Mouse (Mus musculus) kidney, adult 2 months (tissue): ENCODE measurements around the gene Ppp1r32.

Experiments
- CTCF ChIP-seq: fragments of 200-500 bp; conservative IDR thresholded peaks from 2 replicates; pipeline ENCODE4 v1.5.1; 2011; ENCODE audit warnings: low read depth, mild to moderate bottlenecking, control low read depth, low read length, moderate library complexity, mixed read lengths; ENCODE audit not compliant: insufficient read depth, insufficient read length
- POLR2A ChIP-seq: fragments of 200-500 bp; IDR thresholded peaks from one replicate; pipeline ENCODE4 v1.6.1; 2011; ENCODE audit warnings: low read depth, low read length, control low read depth

DNA sequence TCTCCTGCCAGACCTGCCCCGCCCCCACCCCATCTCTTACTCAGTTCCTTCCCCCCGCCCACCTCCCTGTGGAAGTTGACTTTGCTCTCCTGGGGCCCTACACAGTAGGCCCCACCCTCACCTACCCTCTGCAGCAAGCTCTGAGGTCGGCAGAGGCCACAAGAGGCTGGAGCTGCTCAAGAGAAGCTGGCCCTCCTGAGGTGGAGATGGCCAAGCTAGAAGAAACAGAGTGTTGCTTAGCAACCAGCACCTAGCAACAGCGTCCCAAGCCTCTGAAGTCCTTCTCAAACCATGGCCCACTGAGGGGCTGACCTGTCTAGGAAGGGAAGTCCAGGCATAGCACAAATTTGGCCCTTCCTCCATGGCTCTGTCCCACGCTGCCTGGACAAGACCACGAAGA lies at the start of gene Ppp1r32:
- TF ChIP-seq CTCF (no peak), POLR2A (no peak)
